Mouse (Mus musculus) left cerebral cortex, adult 8-10 months (tissue): ENCODE data around the gene Entpd3. TPM values are rescaled to one million over a fixed set of nuclear protein-coding genes. Genes with fewer than 3 reads are reported as not detected.

Source experiments
- DNase-seq, 2 experiments: peaks; one replicate each; pipeline ENCODE4 v3.0.0; 2022; ENCODE audit warnings: low spot score in 2 of 2
- total RNA-seq, 4 experiments: library from RNA; stranded (reverse); gene quantifications; 2 replicates each; pipeline ENCODE4 v1.2.4; 2022

Entpd3 gene
- total RNA-seq, 4 experiments from 2014 or later = 11.5 to 13.4 (median 12.0) TPM

DNA sequence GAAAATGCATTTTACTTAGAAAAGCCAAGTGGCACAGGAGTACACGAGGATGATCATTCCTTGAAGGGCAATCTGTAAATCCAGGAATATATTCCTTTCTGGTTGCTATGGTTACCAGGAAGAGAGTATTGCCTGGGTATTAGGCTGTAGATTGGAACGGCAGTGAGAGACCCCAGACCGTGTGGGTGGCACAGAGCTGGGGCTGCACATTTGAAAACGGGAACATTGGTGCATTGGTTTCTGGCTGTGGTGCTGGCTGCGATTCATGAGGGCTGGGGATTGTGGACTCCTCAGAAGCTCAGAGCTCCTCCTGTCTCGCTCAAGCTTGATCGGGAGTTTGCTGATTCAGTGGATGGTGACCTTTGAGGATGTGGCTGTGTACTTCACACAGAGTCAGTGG lies 40.2 kb downstream of the Entpd3 start:
- DNase-seq = no peak

GRCm38 (mm10) chr9:120581941-120582618 lies 42.5 kb downstream of the Entpd3 start:
- DNase-seq = peak in 1 of 2 experiments; percentile 29

GRCm38 (mm10) chr9:120582619-120583308 lies 43.1 kb downstream of the Entpd3 start:
- peak; percentile 74 to 79 for DNase-seq

DNA sequence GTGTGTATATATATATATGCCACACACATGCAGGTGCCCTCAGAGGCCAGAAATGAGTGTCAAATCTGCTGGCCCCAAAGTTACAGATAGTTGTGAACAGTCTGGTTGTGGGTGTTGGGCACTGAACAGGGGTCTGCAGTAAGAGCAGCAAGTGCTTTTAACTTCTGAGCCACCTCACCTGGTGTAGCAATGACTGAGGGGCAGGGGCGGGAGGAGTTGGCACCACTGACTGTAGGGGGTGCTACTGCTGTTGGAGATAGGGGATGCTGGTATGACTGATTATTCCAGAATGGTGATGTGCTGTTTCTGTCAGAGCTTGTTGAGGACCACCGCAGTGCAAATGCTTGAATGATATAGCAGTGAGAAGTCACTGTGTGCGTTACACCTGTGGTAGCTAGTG lies 43.7 kb downstream of the Entpd3 start:
- no peak for DNase-seq

GRCm38 (mm10) chr9:120586546-120586945 lies 46.9 kb downstream of the Entpd3 start:
- DNase-seq = peak in 1 of 2 experiments; percentile 28

- peak; percentile 28 to 80 for DNase-seq
Measured at GRCm38 (mm10) chr9:120591490-120591889, 51.9 kb downstream of the Entpd3 start.

DNA sequence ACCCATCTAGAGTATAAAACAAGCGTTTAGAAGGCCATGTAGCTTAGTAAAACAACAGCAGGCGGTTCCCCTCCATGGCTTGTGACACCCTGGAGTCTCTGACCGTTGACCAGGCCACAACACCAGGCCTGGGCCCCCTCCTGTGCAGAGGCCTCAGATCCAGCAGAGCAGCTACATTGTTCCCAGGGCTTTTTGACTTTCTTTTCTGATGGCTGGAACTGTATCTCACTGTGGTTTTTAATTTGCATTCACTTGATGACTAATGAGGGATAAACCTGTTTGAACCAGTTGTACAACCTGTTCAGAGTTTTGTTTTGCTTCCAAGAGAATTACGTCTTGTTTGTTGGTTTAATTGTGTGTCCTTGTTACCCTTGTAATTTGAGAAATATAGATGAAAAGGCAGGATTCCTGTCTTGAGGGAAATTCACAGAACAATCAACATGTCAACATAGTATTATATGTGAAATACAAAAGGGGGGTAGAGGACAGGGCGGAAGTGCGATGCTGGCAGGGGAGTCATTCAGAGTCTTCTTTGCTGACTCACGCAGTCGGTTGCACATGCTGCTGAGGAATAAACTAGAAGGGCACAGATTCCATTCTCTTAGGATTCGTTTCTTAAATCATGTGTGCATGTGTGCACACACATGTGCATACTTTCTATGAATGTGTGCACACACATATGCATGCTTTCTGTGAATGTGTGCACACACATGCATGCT lies 53.9 kb downstream of the Entpd3 start:
- DNase-seq = no peak

DNA sequence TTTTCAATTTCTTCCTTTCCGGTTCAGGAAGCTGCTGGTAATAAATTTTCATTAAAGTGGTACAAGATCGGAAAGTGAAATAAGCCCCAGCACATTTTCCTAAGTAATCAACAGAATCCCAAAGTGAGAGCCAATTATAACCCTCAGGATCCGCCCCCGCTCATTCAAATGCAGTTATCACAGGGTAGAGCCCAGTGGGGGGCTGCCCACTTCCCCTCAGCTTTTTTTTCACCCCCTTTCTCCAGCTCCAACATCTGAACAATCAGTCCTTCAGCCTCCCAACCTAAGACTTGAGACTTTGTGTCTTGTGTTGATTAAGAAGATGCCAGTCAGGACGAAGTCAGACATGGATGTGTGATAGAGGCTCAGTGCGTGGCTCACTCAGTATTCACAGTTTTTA lies 55.2 kb downstream of the Entpd3 start:
- no peak for DNase-seq

DNA sequence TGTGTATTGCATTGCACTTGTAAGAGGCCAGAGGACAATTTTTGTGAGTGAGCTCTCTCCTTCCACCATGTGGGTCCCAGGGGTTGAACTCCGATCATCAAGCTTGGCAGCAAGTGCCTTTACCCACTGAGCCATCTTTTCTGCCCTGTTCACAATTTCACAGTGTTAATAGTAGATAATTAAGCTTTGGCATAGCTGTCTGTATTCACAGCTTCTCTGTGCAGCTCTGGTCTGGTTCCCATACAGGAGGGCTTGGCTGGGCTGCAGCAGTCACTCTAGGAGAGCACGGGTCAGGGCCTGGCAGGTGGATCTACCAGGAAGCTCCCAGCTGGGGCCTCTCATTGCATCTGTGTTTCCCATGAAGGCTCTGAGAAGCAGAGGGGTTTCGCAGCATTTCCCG lies 55.7 kb downstream of the Entpd3 start:
- DNase-seq = no peak

- peak; percentile 18 to 68 for DNase-seq
Measured at GRCm38 (mm10) chr9:120601488-120602171, 62.0 kb downstream of the Entpd3 start.

GRCm38 (mm10) chr9:120602172-120602838 lies 62.7 kb downstream of the Entpd3 start:
- peak in 1 of 2 experiments; percentile 25 for DNase-seq

GRCm38 (mm10) chr9:120602839-120603511 lies 63.4 kb downstream of the Entpd3 start:
- peak; percentile 74 to 89 for DNase-seq

GRCm38 (mm10) chr9:120603512-120603908 lies 63.9 kb downstream of the Entpd3 start:
- no peak for DNase-seq

DNA sequence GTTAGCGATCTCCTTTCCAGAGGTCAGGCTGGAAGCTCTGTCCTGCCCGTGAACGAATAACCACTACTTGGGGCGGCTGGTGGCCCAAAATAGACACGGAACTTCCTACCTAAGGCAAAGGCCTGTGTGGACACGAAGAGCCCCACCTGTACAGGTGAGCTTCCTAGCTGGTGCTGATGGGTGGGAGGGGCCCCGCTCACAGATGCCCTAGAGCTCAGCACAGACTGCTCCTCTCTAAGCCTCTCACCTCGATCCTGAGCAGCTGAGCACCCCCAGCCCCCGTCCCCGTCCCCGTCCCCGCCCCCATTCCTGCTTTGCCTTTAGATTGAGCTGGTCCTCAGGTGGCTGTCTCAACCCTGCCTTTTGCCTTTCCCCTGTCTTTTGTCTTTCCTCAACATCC lies 64.3 kb downstream of the Entpd3 start:
- DNase-seq = no peak

- no peak for DNase-seq
Measured at GRCm38 (mm10) chr9:120611055-120611454, 71.4 kb downstream of the Entpd3 start.

DNA sequence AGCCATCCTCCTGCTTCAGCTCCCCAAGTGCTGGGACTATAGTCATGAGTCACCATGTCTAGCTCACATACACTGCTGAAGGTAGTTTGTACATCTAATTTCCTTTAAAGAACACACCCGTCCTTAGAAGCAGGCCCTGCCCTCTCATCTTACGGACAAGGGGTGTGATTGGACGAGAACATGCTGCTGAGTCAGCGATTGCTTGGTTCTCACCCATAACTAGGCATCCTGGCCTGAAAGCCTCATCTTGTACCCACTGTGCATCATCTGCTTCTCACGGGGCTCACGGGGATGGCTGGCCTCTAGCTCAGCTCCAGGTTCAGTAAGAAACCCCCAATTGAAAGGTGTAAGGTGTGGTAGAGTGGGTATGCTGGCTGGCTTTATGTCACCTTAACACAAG lies 74.4 kb downstream of the Entpd3 start:
- no peak for DNase-seq
